Mouse (Mus musculus): ENCODE results near the gene Selenos. TPM values are rescaled to one million over a fixed set of nuclear protein-coding genes. Genes with fewer than 3 reads are reported as not detected.
"Not testable (repeated sequence)": the region's sequence is repeated elsewhere in the genome, so short reads cannot be mapped to it uniquely, and the experiment has no call there.

Selenos gene
- polyA plus RNA-seq, 1 experiment from 2014 or later: 78.8 TPM

DNA sequence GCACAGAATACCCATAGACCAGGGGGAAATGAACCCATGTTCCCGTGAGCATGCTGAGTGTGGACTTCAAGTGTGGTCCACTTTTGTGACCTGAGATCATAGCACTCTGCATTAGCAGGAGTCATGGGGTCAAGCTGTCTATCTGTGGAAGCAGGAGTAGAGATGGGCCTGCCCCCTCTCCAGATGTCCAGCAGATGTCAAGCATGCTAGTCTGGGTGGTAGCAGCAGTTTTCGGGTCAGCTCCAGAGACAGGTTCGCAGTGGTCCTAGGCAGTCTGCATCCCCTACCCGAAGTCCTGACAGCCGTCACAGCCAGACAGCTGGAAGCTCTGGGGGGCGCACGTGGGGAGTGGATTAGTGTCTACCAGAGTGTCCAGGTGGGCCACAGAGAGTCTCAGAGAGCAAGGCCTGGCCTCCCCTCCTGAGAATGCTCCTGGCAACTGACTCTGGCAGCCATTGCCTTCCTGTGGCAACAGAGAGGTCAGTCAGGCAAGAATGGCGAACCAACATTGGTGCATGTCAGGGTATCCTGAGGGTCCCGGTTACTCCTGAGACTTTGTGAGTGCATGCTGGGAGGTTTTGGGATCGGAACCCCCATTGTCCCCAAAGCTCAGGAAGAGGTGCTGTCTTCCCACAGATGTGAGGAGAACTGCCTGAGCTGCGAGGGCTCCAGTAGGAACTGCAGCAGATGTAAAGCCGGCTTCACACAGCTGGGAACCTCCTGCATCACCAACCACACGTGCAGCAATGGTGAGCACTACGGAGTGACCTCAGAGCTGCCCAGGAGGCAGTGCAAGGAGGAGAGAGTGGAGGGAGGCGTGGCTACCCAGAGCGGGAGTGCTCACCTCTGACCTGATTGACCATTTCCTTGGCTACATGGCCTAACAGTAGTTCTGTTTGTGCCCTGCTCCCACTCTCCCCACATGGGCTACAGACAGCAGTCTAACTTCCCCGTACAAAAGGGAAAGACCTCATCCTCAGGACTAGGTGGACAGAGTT, 32.2 kb upstream of the Selenos start:
- H3K9me3 ChIP-seq (replicated peaks; ENCODE audit: control insufficient read depth, low read length): no peaks in the 10 kb centered on the region
- DNase-seq (ENCODE audit: low spot score): no peak
- H3K4me1 ChIP-seq (ENCODE audit: control insufficient read depth, insufficient read depth, low read length): no peaks in the 10 kb centered on the region; the same call in 1 of the 2 replicates
- H3K27ac ChIP-seq (ENCODE audit: low read depth, low read length): no peak overlapping the region
- H3K4me2 ChIP-seq (ENCODE audit: low read length): no peak overlapping the region
- H3K36me3 ChIP-seq (ENCODE audit: control insufficient read depth, insufficient read depth, low read length): no peaks in the 10 kb centered on the region
- WGBS: 65% methylated on average over 17 of the region's 17 CpGs
- ATAC-seq: no peak
- no peak overlapping the region for H3K9ac ChIP-seq (ENCODE audit: low read length)
- H3K27me3 ChIP-seq (replicated peaks; ENCODE audit: control insufficient read depth, insufficient read depth, low read length): no peaks in the 10 kb centered on the region
- no peak overlapping the region for H3K4me3 ChIP-seq (ENCODE audit: low read depth, low read length)

DNA sequence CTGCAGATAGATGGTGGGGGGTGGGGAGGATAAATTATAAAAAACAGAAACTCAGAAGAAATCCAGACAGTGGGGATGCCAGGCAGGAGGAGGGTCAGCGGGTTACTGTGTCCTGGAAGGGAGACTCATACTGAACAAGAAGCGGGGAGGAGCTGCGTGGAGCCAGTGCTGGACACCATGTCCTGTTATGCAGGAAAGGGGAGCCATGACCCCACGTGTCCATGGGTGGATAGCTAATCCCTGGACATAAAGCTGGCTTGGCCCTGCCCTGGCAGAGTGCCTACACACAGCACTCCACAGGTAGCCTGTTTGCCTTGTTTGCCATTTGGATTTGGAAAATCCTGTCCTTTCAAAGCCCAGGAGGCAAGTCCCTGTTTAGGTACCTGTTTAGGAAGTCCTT, 31.5 kb upstream of the Selenos start:
- 72% methylated on average over 4 of the region's 4 CpGs for WGBS
- Histone ChIP-seq H3K9me3 (replicated peaks; ENCODE audit: control insufficient read depth, low read length) (no peaks in the 10 kb centered on the region), H3K4me1 (ENCODE audit: control insufficient read depth, insufficient read depth, low read length) (no peaks in the 10 kb centered on the region; the same call in 1 of the 2 replicates), H3K4me3 (ENCODE audit: low read depth, low read length) (no peak overlapping the region), H3K4me2 (ENCODE audit: low read length) (no peak overlapping the region), H3K27me3 (replicated peaks; ENCODE audit: control insufficient read depth, insufficient read depth, low read length) (no peaks in the 10 kb centered on the region), H3K36me3 (ENCODE audit: control insufficient read depth, insufficient read depth, low read length) (no peaks in the 10 kb centered on the region), H3K27ac (ENCODE audit: low read depth, low read length) (no peak overlapping the region), H3K9ac (ENCODE audit: low read length) (no peak overlapping the region)
- ATAC-seq: no peak
- no peak for DNase-seq (ENCODE audit: low spot score)

DNA sequence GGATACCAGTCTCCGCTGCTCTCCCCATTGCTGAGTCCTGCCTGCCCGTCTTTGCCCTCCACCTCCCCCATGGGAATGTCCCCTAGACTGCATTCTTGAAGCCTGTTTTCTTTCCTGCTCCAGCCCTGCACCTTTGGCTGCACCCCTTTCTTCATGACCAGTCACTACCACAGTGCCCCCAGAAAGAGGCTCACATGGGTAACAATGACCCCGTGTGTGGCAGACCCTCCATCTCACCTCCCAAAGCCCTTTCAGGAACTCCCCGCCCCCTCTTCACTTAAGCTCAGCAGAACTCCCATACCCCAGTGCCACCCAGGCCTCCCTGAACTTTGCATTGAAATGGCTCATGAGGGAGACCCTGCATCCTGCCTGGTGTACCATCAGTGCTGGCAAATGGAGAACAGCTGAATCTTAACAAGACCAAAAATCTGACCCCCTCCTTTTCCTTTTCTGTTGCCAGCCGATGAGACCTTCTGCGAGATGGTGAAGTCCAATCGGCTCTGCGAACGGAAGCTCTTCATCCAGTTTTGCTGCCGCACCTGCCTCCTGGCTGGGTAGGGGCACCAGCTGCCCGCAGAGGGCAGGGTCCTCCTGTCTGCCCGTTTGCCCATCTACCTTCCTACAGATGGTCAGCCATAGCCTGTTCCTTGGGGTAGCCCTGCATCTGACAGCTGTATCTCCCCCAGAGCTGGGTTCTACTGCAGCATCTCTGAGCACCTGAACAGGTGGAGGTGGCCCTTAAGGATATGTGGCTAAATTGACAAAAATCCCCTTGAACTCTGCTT, 30.8 kb upstream of the Selenos start:
- ATAC-seq (no peak), DNase-seq (ENCODE audit: low spot score) (no peak)
- Histone ChIP-seq H3K27me3 (replicated peaks; ENCODE audit: control insufficient read depth, insufficient read depth, low read length) (no peaks in the 10 kb centered on the region), H3K27ac (ENCODE audit: low read depth, low read length) (no peak overlapping the region), H3K9me3 (replicated peaks; ENCODE audit: control insufficient read depth, low read length) (no peaks in the 10 kb centered on the region), H3K4me2 (ENCODE audit: low read length) (no peak overlapping the region), H3K36me3 (ENCODE audit: control insufficient read depth, insufficient read depth, low read length) (no peaks in the 10 kb centered on the region), H3K9ac (ENCODE audit: low read length) (no peak overlapping the region), H3K4me1 (ENCODE audit: control insufficient read depth, insufficient read depth, low read length) (no peaks in the 10 kb centered on the region; the same call in 1 of the 2 replicates), H3K4me3 (ENCODE audit: low read depth, low read length) (no peak overlapping the region)
- WGBS: 75% methylated on average over 12 of the region's 12 CpGs

DNA sequence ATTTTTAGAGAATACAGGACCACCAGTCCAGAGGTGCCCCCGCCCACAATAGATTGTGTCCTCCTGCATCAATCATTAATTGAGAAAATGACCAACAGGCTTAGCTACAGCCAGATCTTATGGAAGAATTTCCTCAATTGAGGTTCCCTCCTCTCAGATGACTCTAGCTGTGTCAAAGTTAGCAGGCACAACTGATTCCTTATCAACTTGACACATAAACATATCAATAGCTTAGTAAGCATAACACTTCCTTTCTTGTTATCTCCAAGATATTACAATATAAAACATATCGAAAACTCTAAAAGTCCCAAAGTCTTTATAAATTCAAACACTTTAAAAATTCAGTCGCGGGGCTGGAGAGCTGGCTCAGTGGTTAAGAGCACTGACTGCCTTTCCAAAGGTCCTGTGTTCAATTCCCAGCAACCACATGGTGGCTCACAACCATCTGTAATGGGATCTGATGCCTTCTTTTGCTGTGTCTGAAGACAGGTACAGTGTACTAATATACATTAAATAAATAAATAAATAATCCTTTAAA, 25.4 kb upstream of the Selenos start:
- Histone ChIP-seq H3K4me2 (ENCODE audit: low read length) (no peak overlapping the region), H3K9ac (ENCODE audit: low read length) (no peak overlapping the region), H3K4me3 (ENCODE audit: low read depth, low read length) (no peak overlapping the region), H3K4me1 (ENCODE audit: control insufficient read depth, insufficient read depth, low read length) (no peaks in the 10 kb centered on the region), H3K36me3 (ENCODE audit: control insufficient read depth, insufficient read depth, low read length) (no peaks in the 10 kb centered on the region), H3K27me3 (replicated peaks; ENCODE audit: control insufficient read depth, insufficient read depth, low read length) (no peaks in the 10 kb centered on the region), H3K9me3 (replicated peaks; ENCODE audit: control insufficient read depth, low read length) (no peaks in the 10 kb centered on the region), H3K27ac (ENCODE audit: low read depth, low read length) (no peak overlapping the region)
- ATAC-seq (no peak), DNase-seq (ENCODE audit: low spot score) (no peak)
- WGBS: 85% methylated on average over 4 of the region's 4 CpGs

DNA sequence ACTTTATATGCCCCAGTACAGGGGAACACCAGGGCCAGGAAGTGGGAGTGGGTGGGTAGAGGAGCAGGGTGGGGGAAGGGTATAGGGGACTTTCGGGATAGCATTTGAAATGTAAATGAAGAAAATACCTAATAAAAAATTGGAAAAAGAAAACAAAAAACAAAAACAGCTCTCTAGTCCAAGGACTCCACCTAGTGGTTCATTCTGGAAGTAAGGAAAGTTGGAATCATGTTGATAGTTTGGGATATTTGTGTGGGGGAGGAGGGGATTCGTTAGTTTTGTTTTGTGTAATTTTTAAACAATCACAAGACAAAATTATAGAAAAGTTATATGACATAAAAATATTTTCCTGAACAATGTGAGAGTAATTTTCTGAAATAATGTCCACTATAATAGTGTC, 24.1 kb upstream of the Selenos start:
- not testable (repeated sequence) for H3K4me2 ChIP-seq (ENCODE audit: low read length); H3K9me3 ChIP-seq (replicated peaks; ENCODE audit: control insufficient read depth, low read length); H3K27me3 ChIP-seq (replicated peaks; ENCODE audit: control insufficient read depth, insufficient read depth, low read length); H3K9ac ChIP-seq (ENCODE audit: low read length); H3K27ac ChIP-seq (ENCODE audit: low read depth, low read length); H3K36me3 ChIP-seq (ENCODE audit: control insufficient read depth, insufficient read depth, low read length); H3K4me3 ChIP-seq (ENCODE audit: low read depth, low read length); ATAC-seq; H3K4me1 ChIP-seq (ENCODE audit: control insufficient read depth, insufficient read depth, low read length)
- peak; percentile 76 for DNase-seq (ENCODE audit: low spot score)
- 8% methylated on average over 2 of the region's 2 CpGs for whole genome bisulfite sequencing

DNA sequence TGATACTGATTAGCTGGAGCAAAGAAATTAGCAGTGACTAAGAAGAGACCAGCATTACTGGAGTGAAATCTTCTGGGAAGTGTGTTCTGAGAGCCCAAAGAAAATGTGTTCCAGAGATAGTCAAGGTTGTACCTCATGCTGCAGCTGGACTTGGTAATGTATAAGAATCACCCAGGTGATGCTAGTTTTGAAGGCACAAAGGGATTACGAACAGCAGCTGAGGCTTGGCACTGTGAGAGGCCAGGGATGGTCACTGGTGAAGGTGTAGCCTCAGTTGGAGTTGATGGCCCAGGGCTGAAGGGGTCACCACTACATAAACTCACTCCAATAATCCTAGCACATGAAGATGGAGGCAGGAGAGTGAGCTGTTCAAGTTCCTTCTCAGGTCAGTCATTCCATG, 20.7 kb upstream of the Selenos start, which contains the start of gene Snrpa1:
Gene Snrpa1, plus strand, starts transcription at position 301 of the 400 bp plus-strand sequence.
- no peak for ATAC-seq
- WGBS: 75% methylated on average over 1 of the region's 1 CpGs
- Histone ChIP-seq H3K9me3 (replicated peaks; ENCODE audit: control insufficient read depth, low read length) (no peaks in the 10 kb centered on the region), H3K4me3 (ENCODE audit: low read depth, low read length) (peak within 1 kb of the TSS; percentile 89; the same call in 1 of the 2 replicates), H3K27me3 (replicated peaks; ENCODE audit: control insufficient read depth, insufficient read depth, low read length) (no peaks in the 10 kb centered on the region), H3K4me2 (ENCODE audit: low read length) (peak within 1 kb of the TSS; percentile 89), H3K27ac (ENCODE audit: low read depth, low read length) (no peak within 1 kb of the TSS), H3K4me1 (ENCODE audit: control insufficient read depth, insufficient read depth, low read length) (peaks cover 13% of the 10 kb centered on the region), H3K9ac (ENCODE audit: low read length) (peak within 1 kb of the TSS; percentile 96), H3K36me3 (ENCODE audit: control insufficient read depth, insufficient read depth, low read length) (peaks cover 15% of the 10 kb centered on the region)
- DNase-seq (ENCODE audit: low spot score): no peak

DNA sequence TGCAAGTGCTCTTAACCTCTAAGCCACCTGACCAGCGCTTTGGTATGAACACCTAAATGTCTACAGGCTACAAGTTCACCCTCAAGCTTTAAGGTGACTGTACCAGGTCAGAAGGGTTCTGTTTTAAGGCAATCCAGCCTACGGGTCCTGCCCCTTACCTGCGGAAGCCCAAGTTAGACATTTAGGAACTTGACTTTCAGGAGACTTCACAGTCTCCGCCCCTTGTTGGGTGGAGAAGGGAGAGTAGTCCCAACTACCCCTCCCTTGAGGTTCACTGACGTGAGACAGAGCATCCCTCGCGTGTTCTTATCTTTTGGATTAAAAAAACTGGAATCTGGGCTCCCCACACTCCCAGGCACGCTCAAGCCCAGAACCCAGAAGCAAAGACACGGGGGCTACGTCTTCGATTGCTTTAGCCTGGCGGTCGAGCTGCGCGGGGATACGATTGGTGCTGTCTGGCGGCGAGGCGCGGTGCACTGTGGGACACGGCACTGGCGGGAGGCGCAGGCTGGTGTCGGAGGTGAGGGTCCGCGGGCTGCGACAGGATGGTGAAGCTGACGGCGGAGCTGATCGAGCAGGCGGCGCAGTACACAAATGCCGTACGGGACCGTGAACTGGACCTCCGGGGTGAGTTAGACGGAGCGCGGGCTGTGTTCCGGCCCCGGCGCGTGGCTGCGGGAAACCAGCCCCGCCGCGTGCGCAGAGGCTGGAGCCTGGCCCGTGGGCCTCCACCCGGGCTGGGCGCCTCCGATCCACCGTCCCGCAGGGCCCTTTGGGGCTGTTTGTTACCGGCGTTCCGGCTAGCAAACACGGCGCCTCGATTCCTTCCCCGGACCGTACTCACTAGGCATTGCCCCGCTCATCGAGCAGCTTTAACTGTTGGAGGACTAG, 19.1 kb upstream of the Selenos start:
- peak overlapping the region; percentile 96 for H3K9ac ChIP-seq (ENCODE audit: low read length)

DNA sequence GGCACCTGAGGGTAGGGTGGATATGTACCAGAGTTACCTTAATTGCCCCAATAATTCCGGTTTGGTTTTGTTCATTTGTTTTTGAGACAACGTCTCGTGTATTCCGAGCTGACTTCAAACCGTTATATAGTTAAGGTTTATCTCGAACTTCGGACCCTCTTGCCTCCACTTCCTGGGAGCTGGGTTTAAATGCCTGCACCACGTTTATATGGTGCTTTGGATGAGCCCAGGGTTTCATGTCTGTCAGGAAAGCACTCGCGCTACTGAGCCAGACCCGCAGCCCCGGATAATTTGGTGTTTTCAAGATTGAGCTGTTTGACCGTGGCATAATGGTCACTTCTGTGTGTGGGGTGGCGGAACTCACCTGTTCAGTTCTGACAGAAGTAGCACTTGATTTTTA, 18.4 kb upstream of the Selenos start:
- Histone ChIP-seq H3K9me3 (replicated peaks; ENCODE audit: control insufficient read depth, low read length) (no peaks in the 10 kb centered on the region), H3K4me1 (ENCODE audit: control insufficient read depth, insufficient read depth, low read length) (peaks cover 13% of the 10 kb centered on the region), H3K27me3 (replicated peaks; ENCODE audit: control insufficient read depth, insufficient read depth, low read length) (no peaks in the 10 kb centered on the region), H3K36me3 (ENCODE audit: control insufficient read depth, insufficient read depth, low read length) (peaks cover 33% of the 10 kb centered on the region), H3K27ac (ENCODE audit: low read depth, low read length) (no peak overlapping the region), H3K4me3 (ENCODE audit: low read depth, low read length) (peak overlapping the region; percentile 89), H3K9ac (ENCODE audit: low read length) (peak overlapping the region; percentile 96), H3K4me2 (ENCODE audit: low read length) (peak overlapping the region; percentile 89)
- ATAC-seq (no peak), DNase-seq (ENCODE audit: low spot score) (no peak)
- WGBS: 1% methylated on average over 14 of the region's 14 CpGs

More for the DNA sequence above, 19.1 kb upstream of the Selenos start:
- peaks cover 28% of the 10 kb centered on the region for H3K36me3 ChIP-seq (ENCODE audit: control insufficient read depth, insufficient read depth, low read length)
- under 1% methylated on average over 62 of the region's 64 CpGs for WGBS
- peak; percentile 92 for DNase-seq (ENCODE audit: low spot score)
- H3K4me2 ChIP-seq (ENCODE audit: low read length): peak overlapping the region; percentile 89
- H3K9me3 ChIP-seq (replicated peaks; ENCODE audit: control insufficient read depth, low read length): no peaks in the 10 kb centered on the region
- no peaks in the 10 kb centered on the region for H3K27me3 ChIP-seq (replicated peaks; ENCODE audit: control insufficient read depth, insufficient read depth, low read length)
- H3K27ac ChIP-seq (ENCODE audit: low read depth, low read length): peak overlapping the region; percentile 44; the same call in 1 of the 2 replicates
- peak; percentile 97 for ATAC-seq
- peaks cover 13% of the 10 kb centered on the region for H3K4me1 ChIP-seq (ENCODE audit: control insufficient read depth, insufficient read depth, low read length)
- peak overlapping the region; percentile 89 for H3K4me3 ChIP-seq (ENCODE audit: low read depth, low read length)

Measured in forebrain, embryonic 14.5 days (tissue).